ENCODE assay signal across 11 mouse cellular contexts in the genomic region with DNA sequence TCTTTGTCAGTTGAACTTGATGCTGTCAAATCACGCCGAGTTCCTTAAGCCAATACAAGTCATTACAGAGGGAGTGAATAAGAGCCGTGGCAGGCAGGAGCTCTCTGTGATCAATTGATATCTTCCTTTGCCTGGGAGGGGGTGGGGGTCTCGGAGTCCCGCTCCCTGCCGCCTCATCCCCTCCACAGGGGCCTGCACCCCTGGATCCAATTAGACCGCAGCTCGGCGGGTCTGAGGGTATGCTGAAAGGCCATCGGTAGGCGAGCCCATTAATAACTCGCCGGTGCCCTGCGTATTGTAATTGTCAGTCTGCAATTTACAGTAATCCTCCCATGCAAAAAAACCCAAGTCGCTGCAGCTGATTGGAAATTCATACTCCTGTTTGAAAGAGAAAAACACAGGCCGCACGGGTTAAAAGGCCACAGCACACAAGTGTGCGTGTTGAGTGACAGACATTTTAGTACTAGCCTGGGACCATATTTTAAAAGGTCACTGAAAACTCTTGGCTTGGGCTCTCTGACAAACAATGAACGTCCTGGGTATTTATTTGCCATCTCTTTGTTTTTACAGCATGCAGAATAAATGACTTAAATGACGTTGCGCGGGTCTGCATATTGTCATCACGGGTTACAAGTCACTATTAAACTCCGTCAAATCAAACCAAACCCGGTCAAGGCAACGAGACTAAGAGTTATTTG.
DNase-seq lines count a peak whose midpoint lies in the region; ATAC-seq and TF ChIP-seq lines count a peak whose summit lies in the region.
"Had no signal": no experiment of that assay in that cellular context is flagged by ENCODE, and none has a peak within 500 bp of the region (broad histone marks: within the 10 kb centered on the region; RNA-seq: fewer than 3 reads in every experiment).

No protein-coding gene starts in this region.

- DNase-seq in embryo, embryonic 10 days (ENCODE audit: low spot score), result peak; percentile 38
- DNase-seq in embryo, embryonic 9.5 days (ENCODE audit: extremely low spot score), result no peak
- peak; percentile 71 for DNase-seq in limb, embryonic 11.5 days (ENCODE audit: low spot score)
- DNase-seq in kidney, postnatal 10 days, result no peak
- no peak for DNase-seq in frontal cortex, adult 2 months (ENCODE audit: extremely low spot score in 1 of 2, low spot score in 1 of 2)
- DNase-seq in thymus, adult 2 months, result no peak
- DNase-seq: cerebellum, adult 2 months; lung, embryonic 14.5 days had no signal

- H3K27ac ChIP-seq in forebrain, embryonic 16.5 days (ENCODE audit: low read length), result no peak overlapping the region
- H3K27ac ChIP-seq in limb, embryonic 11.5 days (replicated peaks; ENCODE audit: low read depth, low read length), result no peak overlapping the region
- H3K27ac ChIP-seq in neural tube, embryonic 13.5 days (replicated peaks), result 0 out of 2 replicates have a peak overlapping the region, but pooled peaks have one; percentile 9
- no peak overlapping the region for H3K27ac ChIP-seq in thymus, adult 2 months (ENCODE audit: control insufficient read depth, insufficient read depth, low read length)
- H3K27ac ChIP-seq: stomach, embryonic 15.5 days had no signal

- H3K9ac ChIP-seq in forebrain, embryonic 16.5 days (replicated peaks; ENCODE audit: low read depth, low read length), result peak overlapping the region; percentile 38
- no peak overlapping the region for H3K9ac ChIP-seq in limb, embryonic 11.5 days (ENCODE audit: low read length)
- peak overlapping the region; percentile 56; the same call in 1 of the 2 replicates for H3K9ac ChIP-seq in neural tube, embryonic 13.5 days
- H3K9ac ChIP-seq: lung, embryonic 14.5 days; stomach, embryonic 15.5 days had no signal

- H3K4me3 ChIP-seq in forebrain, embryonic 16.5 days (replicated peaks; ENCODE audit: low read length), result peak overlapping the region; percentile 20
- H3K4me3 ChIP-seq in limb, embryonic 11.5 days (ENCODE audit: low read depth, low read length), result no peak overlapping the region
- H3K4me3 ChIP-seq in neural tube, embryonic 13.5 days, result no peak overlapping the region; the same call in 1 of the 2 replicates
- H3K4me3 ChIP-seq in thymus, adult 2 months (ENCODE audit: control insufficient read depth, insufficient read depth, low read length), result no peak overlapping the region
- H3K4me3 ChIP-seq: stomach, embryonic 15.5 days had no signal

- no peak for TF ChIP-seq POLR2A in thymus, adult 2 months (IDR thresholded peaks at IDR 0.05; ENCODE audit: control insufficient read depth, extremely low read depth, insufficient read depth, low read length, poor library complexity)

- no peak for TF ChIP-seq CTCF in thymus, adult 2 months (IDR thresholded peaks at IDR 0.05; ENCODE audit: borderline replicate concordance, control insufficient read depth, extremely low read depth, insufficient read depth, low read length, poor library complexity)

- peaks cover 8% of the 10 kb centered on the region for H3K4me1 ChIP-seq in forebrain, embryonic 16.5 days (replicated peaks; ENCODE audit: control insufficient read depth, insufficient read depth, low read length)
- peaks cover 25% of the 10 kb centered on the region for H3K4me1 ChIP-seq in limb, embryonic 11.5 days (ENCODE audit: control insufficient read depth, insufficient read depth, low read length)
- peaks cover 21% of the 10 kb centered on the region for H3K4me1 ChIP-seq in neural tube, embryonic 13.5 days (replicated peaks)
- H3K4me1 ChIP-seq in thymus, adult 2 months (replicated peaks; ENCODE audit: control insufficient read depth, insufficient read depth, low read length), result no peaks in the 10 kb centered on the region

- H3K4me2 ChIP-seq in forebrain, embryonic 16.5 days (ENCODE audit: low read length), result peak overlapping the region; percentile 42
- peak overlapping the region; percentile 31; the same call in 1 of the 2 replicates for H3K4me2 ChIP-seq in limb, embryonic 11.5 days (ENCODE audit: low read depth, severe bottlenecking)
- H3K4me2 ChIP-seq in neural tube, embryonic 13.5 days, result peak overlapping the region; percentile 41
- H3K4me2 ChIP-seq: lung, embryonic 14.5 days; stomach, embryonic 15.5 days had no signal

- ATAC-seq in forebrain, embryonic 16.5 days, result 0 out of 2 replicates have a peak, but pooled peaks have one; percentile 26
- ATAC-seq in limb, embryonic 11.5 days (ENCODE audit: insufficient number of reproducible peaks, low FRiP score, low TSS enrichment, low read depth), result peak; percentile 59
- no peak for ATAC-seq in neural tube, embryonic 13.5 days (ENCODE audit: low read depth)

- no peaks in the 10 kb centered on the region for H3K27me3 ChIP-seq in forebrain, embryonic 16.5 days (replicated peaks; ENCODE audit: control insufficient read depth, insufficient read depth, low read length)
- H3K27me3 ChIP-seq in limb, embryonic 11.5 days (ENCODE audit: control insufficient read depth, insufficient read depth, low read length), result no peaks in the 10 kb centered on the region
- no peaks in the 10 kb centered on the region for H3K27me3 ChIP-seq in neural tube, embryonic 13.5 days
- no peaks in the 10 kb centered on the region for H3K27me3 ChIP-seq in thymus, adult 2 months (ENCODE audit: control insufficient read depth, insufficient read depth, low read length)
- H3K27me3 ChIP-seq: stomach, embryonic 15.5 days had no signal

- H3K9me3 ChIP-seq in forebrain, embryonic 16.5 days (ENCODE audit: control insufficient read depth, low read length), result no peaks in the 10 kb centered on the region
- no peaks in the 10 kb centered on the region for H3K9me3 ChIP-seq in limb, embryonic 11.5 days (ENCODE audit: control insufficient read depth, low read length)
- 0 out of 2 replicates have a peak, but pooled peaks cover 6% of the 10 kb centered on the region for H3K9me3 ChIP-seq in neural tube, embryonic 13.5 days
- H3K9me3 ChIP-seq: stomach, embryonic 15.5 days had no signal

- WGBS in forebrain, embryonic 16.5 days, result 16% methylated on average over 26 of the region's 26 CpGs
- 21% methylated on average over 26 of the region's 26 CpGs for WGBS in limb, embryonic 11.5 days
- WGBS in neural tube, embryonic 13.5 days, result 32% methylated on average over 26 of the region's 26 CpGs
- 91% methylated on average over 26 of the region's 26 CpGs for WGBS in thymus, adult 2 months

- H3K36me3 ChIP-seq in forebrain, embryonic 16.5 days (ENCODE audit: control insufficient read depth, insufficient read depth), result no peaks in the 10 kb centered on the region
- no peaks in the 10 kb centered on the region for H3K36me3 ChIP-seq in limb, embryonic 11.5 days (ENCODE audit: control insufficient read depth, insufficient read depth, low read length)
- H3K36me3 ChIP-seq in neural tube, embryonic 13.5 days, result no peaks in the 10 kb centered on the region
- no peaks in the 10 kb centered on the region for H3K36me3 ChIP-seq in thymus, adult 2 months (ENCODE audit: control insufficient read depth, insufficient read depth, low read length)
- H3K36me3 ChIP-seq: stomach, embryonic 15.5 days had no signal

Comparison
In these comparisons a context has a peak if more than half of its experiments do, and no peak if none do; other contexts are left out.
1. DNase-seq: peak in embryo, embryonic 10 days (single experiment) and limb, embryonic 11.5 days (single experiment); none in embryo, embryonic 9.5 days (single experiment), kidney, postnatal 10 days (single experiment), frontal cortex, adult 2 months (0 of 2) and thymus, adult 2 months (single experiment).
2. Peak in every context shown above with its lines, with median percentiles within 50 percentile points of each other: H3K4me2 ChIP-seq.